Mouse (Mus musculus) CH12.LX (cell line): ENCODE data around the gene Cidec. TPM values are rescaled to one million over a fixed set of nuclear protein-coding genes. Genes with fewer than 3 reads are reported as not detected.
A peak's percentile ranks its signal among the peaks of the same experiment; 100 is the strongest.

Experiments
- DNase-seq: peaks from one replicate; pipeline ENCODE4 v3.0.0-alpha.2; 2013; ENCODE audit errors: extremely low read depth
- H3K27ac ChIP-seq: 2 replicates; pipeline ENCODE4 v1.5.1; 2012; ENCODE audit warnings: low read depth, mild to moderate bottlenecking, control low read depth, moderate library complexity; ENCODE audit not compliant: insufficient read depth
- H3K27me3 ChIP-seq: replicated peaks from 2 replicates; pipeline ENCODE3; 2012; ENCODE audit warnings: inconsistent platforms
- H3K36me3 ChIP-seq, 2 experiments: replicated peaks in 1 of 2; 2 replicates each; pipeline versions ENCODE3 to v1.6.1; 2012; ENCODE audit warnings: inconsistent platforms in 1 of 2, low read length in 1 of 2, mild to moderate bottlenecking in 1 of 2, mixed read lengths in 1 of 2, moderate library complexity in 1 of 2; ENCODE audit not compliant: control insufficient read depth in 1 of 2, insufficient read depth in 1 of 2
- H3K4me1 ChIP-seq, 2 experiments: 2 replicates each; pipeline ENCODE4 v1.6.1; 2012; ENCODE audit warnings: inconsistent platforms in 1 of 2, moderate library complexity in 1 of 2; ENCODE audit not compliant: insufficient read depth in 2 of 2, control insufficient read depth in 1 of 2
- H3K4me2 ChIP-seq: 2 replicates; pipeline ENCODE4 v1.6.1; 2012; ENCODE audit warnings: low read depth, mild to moderate bottlenecking, control low read depth; ENCODE audit not compliant: poor library complexity, insufficient read depth, severe bottlenecking
- H3K4me3 ChIP-seq, 3 experiments: fragments of 150-350 bp in 1 of 3; sonication (generic) in 1 of 3; replicated peaks in 1 of 3; 2 replicates each; pipeline versions ENCODE3 to v1.5.1; 2011 to 2012; ENCODE audit warnings: low read depth in 2 of 3, low read length in 2 of 3, mild to moderate bottlenecking in 2 of 3, moderate library complexity in 2 of 3, control low read depth in 1 of 3, improper control_type of control experiment in 1 of 3, inconsistent platforms in 1 of 3, mixed read lengths in 1 of 3; ENCODE audit not compliant: poor library complexity in 1 of 3
- H3K79me2 ChIP-seq: replicated peaks from 2 replicates; pipeline ENCODE4 v1.6.1; 2012; ENCODE audit warnings: mild to moderate bottlenecking, moderate library complexity; ENCODE audit not compliant: control insufficient read depth, poor library complexity, insufficient read depth, severe bottlenecking; ENCODE audit errors: extremely low read depth
- H3K9ac ChIP-seq: 2 replicates; pipeline ENCODE4 v1.6.1; 2012; ENCODE audit warnings: low read depth, mild to moderate bottlenecking, control low read depth, moderate library complexity; ENCODE audit not compliant: insufficient read depth
- H3K9me3 ChIP-seq: replicated peaks from 2 replicates; pipeline ENCODE3; 2012; ENCODE audit warnings: low read length, inconsistent platforms, mixed read lengths
- CHD2 ChIP-seq: IDR thresholded peaks from 2 replicates; pipeline ENCODE4 v1.6.1; 2011; ENCODE audit warnings: low read length, improper control_type of control experiment
- E2F4 ChIP-seq: IDR thresholded peaks from 2 replicates; pipeline ENCODE4 v1.6.1; 2011; ENCODE audit warnings: low read depth, low read length, improper control_type of control experiment; ENCODE audit not compliant: insufficient replicate concordance
- ELF1 ChIP-seq: IDR thresholded peaks from 2 replicates; pipeline ENCODE4 v1.6.1; 2014; ENCODE audit warnings: low read depth, mild to moderate bottlenecking, inconsistent platforms, low read length, improper control_type of control experiment
- GABPA ChIP-seq: IDR thresholded peaks from 2 replicates; pipeline ENCODE4 v1.6.1; 2012; ENCODE audit warnings: low read depth, low read length, improper control_type of control experiment, inconsistent platforms; ENCODE audit not compliant: insufficient replicate concordance
- MXI1 ChIP-seq: IDR thresholded peaks from 2 replicates; pipeline ENCODE4 v1.6.1; 2011; ENCODE audit warnings: mild to moderate bottlenecking, low read depth, low read length, improper control_type of control experiment
- NELFE ChIP-seq: IDR thresholded peaks from 2 replicates; pipeline ENCODE4 v1.6.1; 2011; ENCODE audit warnings: low read depth, low read length, improper control_type of control experiment
- POLR2AphosphoS2 ChIP-seq: IDR thresholded peaks from 2 replicates; pipeline ENCODE4 v1.6.1; 2011; ENCODE audit warnings: low read depth, low read length, improper control_type of control experiment
- TBP ChIP-seq: conservative IDR thresholded peaks from 2 replicates; pipeline ENCODE4 v1.6.1; 2011; ENCODE audit warnings: low read depth, low read length, improper control_type of control experiment
- UBTF ChIP-seq: IDR thresholded peaks from 2 replicates; pipeline ENCODE4 v1.6.1; 2012; ENCODE audit warnings: low read depth, mild to moderate bottlenecking, inconsistent platforms, low read length, improper control_type of control experiment, moderate library complexity
- USF1 ChIP-seq: IDR thresholded peaks from 2 replicates; pipeline ENCODE4 v1.6.1; 2014; ENCODE audit warnings: low read depth, mild to moderate bottlenecking, inconsistent platforms, low read length, improper control_type of control experiment
- dilution Hi-C: fragments of 300-500 bp; cut with MboI; formaldehyde crosslinking; loops from 2 replicates; pipeline ENCODE4 v1.14.3; 2020; ENCODE audit warnings: low sequenced_read_pairs; ENCODE audit not compliant: extremely low pct_unique_long_range_greater_than_20kb, extremely low pct_ligation_motif_present
- in situ Hi-C: fragments of 300-500 bp; cut with MboI; formaldehyde crosslinking; loops from 3 replicates; pipeline ENCODE4 v1.14.3; 2019; ENCODE audit warnings: low sequenced_read_pairs, low pct_ligation_motif_present, low pct_unique_long_range_greater_than_20kb, mixed read lengths
- polyA plus RNA-seq: library from polyadenylated mRNA; unstranded; fragments of >175 nt; gene quantifications from 2 replicates; pipeline ENCODE4 v1.2.1, GENCODE M21; 2012; ENCODE audit warnings: low read depth; ENCODE audit not compliant: insufficient read length
- total RNA-seq, 2 experiments: library from RNA; depleted of rRNA; stranded (reverse); fragments of 300-350 nt in 1 of 2; fragments of >200 nt in 1 of 2; gene quantifications; 2 replicates each; pipeline ENCODE4 v1.2.3; 2012 to 2014

Gene Cidec
- total and polyA plus RNA-seq, 3 experiments, result not detected

- no peak overlapping the region for H3K27ac ChIP-seq
- H3K9me3 ChIP-seq, result peaks cover 2% of the 10 kb centered on the region
- dilution Hi-C loops, result no loop called here
- H3K4me1 ChIP-seq, result peaks cover 14 to 36% of the 10 kb centered on the region in 2 experiments
- H3K79me2 ChIP-seq, result no peaks in the 10 kb centered on the region
- TF ChIP-seq ELF1 (peak; percentile 25; the same call in 1 of the 2 replicates), CHD2 (no peak)
- TF ChIP-seq, all 38 proteins: peak for 1
- Histone ChIP-seq H3K4me3 (peak overlapping the region; percentile 51 to 73 (median 58)), H3K27me3 (peaks cover 7% of the 10 kb centered on the region), H3K36me3 (peaks cover 0 to 7% of the 10 kb centered on the region in 2 experiments), H3K4me2 (peak overlapping the region; percentile 79), H3K9ac (peak overlapping the region; percentile 31; the same call in 1 of the 2 replicates)
- DNase-seq, result no peak
- in situ Hi-C loops, result no loop called here
Measured at GRCm38 (mm10) chr6:113482477-113483099, 47.0 kb upstream of the Cidec start.

- Histone ChIP-seq H3K27ac (no peak overlapping the region), H3K9me3 (peaks cover 2% of the 10 kb centered on the region), H3K27me3 (peaks cover 22% of the 10 kb centered on the region), H3K4me3 (no peak overlapping the region), H3K4me2 (no peak overlapping the region), H3K4me1 (peaks cover 9 to 24% of the 10 kb centered on the region in 2 experiments), H3K79me2 (no peaks in the 10 kb centered on the region), H3K9ac (no peak overlapping the region), H3K36me3 (peaks cover 0 to 2% of the 10 kb centered on the region in 2 experiments)
- dilution Hi-C loops, result no loop called here
- in situ Hi-C loops, result no loop called here
- DNase-seq, result no peak
- no peak for TF ChIP-seq MXI1
- no peak for TF ChIP-seq TBP
Measured at GRCm38 (mm10) chr6:113480555-113481373, 45.2 kb upstream of the Cidec start.

- peaks cover 35% of the 10 kb centered on the region for H3K27me3 ChIP-seq
- peaks cover 2% of the 10 kb centered on the region for H3K9me3 ChIP-seq
- no peaks in the 10 kb centered on the region for H3K36me3 ChIP-seq
- H3K79me2 ChIP-seq, result no peaks in the 10 kb centered on the region
- dilution Hi-C loops, result no loop called here
- H3K4me3 ChIP-seq, result no peak overlapping the region
- DNase-seq, result no peak
- H3K4me2 ChIP-seq, result no peak overlapping the region
- in situ Hi-C loops, result no loop called here
- H3K9ac ChIP-seq, result no peak overlapping the region
- no peak overlapping the region for H3K27ac ChIP-seq
- TF ChIP-seq NELFE (no peak), UBTF (no peak), GABPA (no peak), POLR2AphosphoS2 (no peak), E2F4 (no peak), USF1 (no peak)
- H3K4me1 ChIP-seq, result peaks cover 8 to 9% of the 10 kb centered on the region in 2 experiments
Measured at GRCm38 (mm10) chr6:113478906-113479305, 43.3 kb upstream of the Cidec start.
